23 mouse cellular contexts compared by ENCODE assay signal in the genomic region with DNA sequence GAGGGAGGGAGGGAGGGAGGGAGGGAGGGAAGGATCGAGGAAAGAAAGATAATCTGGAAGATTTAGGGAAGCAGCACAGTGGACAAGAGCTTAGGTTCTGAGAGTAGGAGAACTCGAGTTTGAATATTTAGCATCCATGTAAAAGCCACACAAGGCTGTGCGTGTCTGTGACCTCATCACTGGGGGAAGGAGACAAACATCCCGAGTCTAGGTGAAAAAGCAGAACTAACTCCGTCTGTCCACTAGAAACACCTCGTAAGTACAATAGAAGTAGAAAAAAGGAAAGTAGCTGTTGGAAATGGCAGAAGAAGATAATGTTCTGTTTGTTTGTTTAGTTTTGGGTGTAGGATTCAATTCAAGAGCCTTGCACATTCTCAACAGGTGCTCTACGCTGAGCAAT. TPM values are rescaled to one million over a fixed set of nuclear protein-coding genes. Genes with fewer than 3 reads are reported as not detected.
A peak's percentile ranks its signal among the peaks of the same experiment; 100 is the strongest.
DNase-seq lines count a peak whose midpoint lies in the region; ATAC-seq lines count a peak whose summit lies in the region.
"Had no signal": no experiment of that assay in that cellular context is flagged by ENCODE, and none has a peak within 500 bp of the region (broad histone marks: within the 10 kb centered on the region; RNA-seq: fewer than 3 reads in every experiment).

No protein-coding gene starts in this region.

- peak; percentile 19 to 32 for DNase-seq in B cell, adult 2 months
- DNase-seq in MEL-GATA-1-ER (ENCODE audit: extremely low read depth, low read depth): peak; percentile 47
- no peak for DNase-seq in heart, postnatal 25 days (ENCODE audit: low spot score)
- no peak for DNase-seq in urinary bladder, postnatal 36 days (ENCODE audit: low spot score in 2 of 2)
- no peak for DNase-seq in ovary, adult 18-20 months (ENCODE audit: low spot score)
- no peak for DNase-seq in heart, adult 9 months (ENCODE audit: low spot score in 2 of 2)
- DNase-seq: adrenal gland, adult 8-10 months; adrenal gland, postnatal 25 days; cerebellum, adult 11-12 months; cerebellum, adult 8-10 months; cerebellum, postnatal 10 days; cerebellum, postnatal 36 days; forebrain, postnatal 0 days; gastrocnemius, adult 2 months; gastrocnemius, postnatal 14 days; heart, adult 18-20 months; heart, postnatal 14 days had no signal

- peak; percentile 98 to 100 for ATAC-seq in hematopoietic stem cell, adult 5-6 weeks (replicated peaks in 1 of 2; ENCODE audit: insufficient read depth in 1 of 2, low FRiP score in 2 of 2, low TSS enrichment in 1 of 2, low read depth in 1 of 2, poor library complexity in 2 of 2, severe bottlenecking in 2 of 2)
- peak; percentile 19; the same call in 1 of the 2 replicates for ATAC-seq in neutrophil, adult 5-6 weeks (ENCODE audit: extremely low read depth, insufficient number of reproducible peaks, low FRiP score, poor library complexity, severe bottlenecking)
- ATAC-seq: activated CD4-positive, CD25-positive, alpha-beta regulatory T cell, adult 4 months; forebrain, embryonic 14.5 days; forebrain, postnatal 0 days; hindbrain, embryonic 16.5 days; intestine, embryonic 15.5 days had no signal

- intact Hi-C loops in heart, postnatal 25 days (cut with DNase I): no loop called here

RNA-seq across cellular contexts. Expression of a gene that starts 21.9 kb away (rescaled TPM):
- 112 and 119 TPM in 2 replicates for total RNA-seq in hematopoietic stem cell, adult 5-6 weeks (2017)
- 76.5 and 77.3 TPM in 2 replicates for total RNA-seq in neutrophil, adult 5-6 weeks (2017)
- 10 to 100 TPM; 20.8 to 24.3 TPM for total RNA-seq in heart, postnatal 25 days (2021)

Comparison
In these comparisons a context has a peak if more than half of its experiments do, and no peak if none do; other contexts are left out.
1. DNase-seq: peak in B cell, adult 2 months (2 of 2) and MEL-GATA-1-ER (single experiment); none in heart, postnatal 25 days (single experiment), urinary bladder, postnatal 36 days (0 of 2), ovary, adult 18-20 months (single experiment) and heart, adult 9 months (0 of 2).